Mouse (Mus musculus) c-Kit-negative CD71-positive TER-119-positive erythroid progenitor cells, embryonic 14.5 days (primary cell): ENCODE results near the gene Slc44a3.

Experiments
- DNase-seq: peaks from one replicate; pipeline ENCODE4 v3.0.0-alpha.2; 2013; ENCODE audit warnings: low read depth, low spot score

The Slc44a3 gene

GRCm38 (mm10) chr3:121460473-121461193, 71.6 kb downstream of the Slc44a3 start:
- no peak for DNase-seq

- DNase-seq: no peak
Measured at GRCm38 (mm10) chr3:121458545-121459492, 73.4 kb downstream of the Slc44a3 start.

- no peak for DNase-seq
Measured at GRCm38 (mm10) chr3:121451404-121451803, 80.8 kb downstream of the Slc44a3 start.

- no peak for DNase-seq
Measured at GRCm38 (mm10) chr3:121449527-121449926, 82.7 kb downstream of the Slc44a3 start.

GRCm38 (mm10) chr3:121448606-121449005, 83.6 kb downstream of the Slc44a3 start:
- no peak for DNase-seq

GRCm38 (mm10) chr3:121448029-121448468, 84.2 kb downstream of the Slc44a3 start:
- no peak for DNase-seq

GRCm38 (mm10) chr3:121446454-121446853, 85.8 kb downstream of the Slc44a3 start:
- no peak for DNase-seq

- DNase-seq: no peak
Measured at GRCm38 (mm10) chr3:121444414-121444813, 87.8 kb downstream of the Slc44a3 start.

GRCm38 (mm10) chr3:121443861-121444271, 88.3 kb downstream of the Slc44a3 start:
- DNase-seq: no peak

GRCm38 (mm10) chr3:121442288-121442687, 89.9 kb downstream of the Slc44a3 start:
- no peak for DNase-seq

- no peak for DNase-seq
Measured at GRCm38 (mm10) chr3:121441504-121441903, 90.7 kb downstream of the Slc44a3 start.

- no peak for DNase-seq
Measured at GRCm38 (mm10) chr3:121439623-121440161, 92.5 kb downstream of the Slc44a3 start.

GRCm38 (mm10) chr3:121437996-121438395, 94.2 kb downstream of the Slc44a3 start:
- DNase-seq: no peak

- DNase-seq: no peak
Measured at GRCm38 (mm10) chr3:121437070-121437469, 95.1 kb downstream of the Slc44a3 start.

GRCm38 (mm10) chr3:121435296-121435695, 96.9 kb downstream of the Slc44a3 start:
- no peak for DNase-seq

GRCm38 (mm10) chr3:121433968-121434533, 98.2 kb downstream of the Slc44a3 start:
- no peak for DNase-seq

- DNase-seq: no peak
Measured at GRCm38 (mm10) chr3:121433359-121433758, 98.8 kb downstream of the Slc44a3 start.

- DNase-seq: no peak
Measured at GRCm38 (mm10) chr3:121430289-121430936, 101.8 kb downstream of the Slc44a3 start.

GRCm38 (mm10) chr3:121429469-121429868, 102.7 kb downstream of the Slc44a3 start:
- DNase-seq: no peak

- DNase-seq: no peak
Measured at GRCm38 (mm10) chr3:121428696-121429259, 103.4 kb downstream of the Slc44a3 start.

- DNase-seq: no peak
Measured at GRCm38 (mm10) chr3:121428230-121428629, 104.0 kb downstream of the Slc44a3 start.
